Mouse (Mus musculus) frontal cortex, adult (tissue): ENCODE results near the gene Mrps31.
A peak's percentile ranks its signal among the peaks of the same experiment; 100 is the strongest.

ENCODE experiments used
- ATAC-seq: cut with Nextera tagmentation; 2 replicates; pipeline ENCODE4 v1.9.2; 2017; ENCODE audit warnings: mild to moderate bottlenecking, moderate library complexity, mixed read lengths; ENCODE audit not compliant: low TSS enrichment

Gene Mrps31

GRCm38 (mm10) chr8:22411282-22411702 lies at the start of gene Mrps31:
Mrps31 (plus strand) TSS chr8:22411361.
- peak; percentile 94 for ATAC-seq

GRCm38 (mm10) chr8:22376311-22376710 lies 34.9 kb upstream of the Mrps31 start:
- no peak for ATAC-seq

- no peak for ATAC-seq
These were observed 34.3 kb upstream of the Mrps31 start for GRCm38 (mm10) chr8:22376903-22377302.

GRCm38 (mm10) chr8:22380934-22381333 lies 30.2 kb upstream of the Mrps31 start:
- ATAC-seq: peak; percentile 88

GRCm38 (mm10) chr8:22382824-22383595 lies 28.2 kb upstream of the Mrps31 start:
- ATAC-seq: no peak

- no peak for ATAC-seq
These were observed 26.0 kb upstream of the Mrps31 start for GRCm38 (mm10) chr8:22385158-22385557.

- ATAC-seq: no peak
These were observed 21.3 kb upstream of the Mrps31 start for GRCm38 (mm10) chr8:22389874-22390273.

GRCm38 (mm10) chr8:22390766-22391463 lies 20.2 kb upstream of the Mrps31 start:
- no peak for ATAC-seq

GRCm38 (mm10) chr8:22394471-22394870 lies 16.7 kb upstream of the Mrps31 start:
- ATAC-seq: no peak

- no peak for ATAC-seq
These were observed 15.9 kb upstream of the Mrps31 start for GRCm38 (mm10) chr8:22395256-22395655.

- no peak for ATAC-seq
These were observed 13.4 kb upstream of the Mrps31 start for GRCm38 (mm10) chr8:22397811-22398141.

- ATAC-seq: peak; percentile 91
These were observed 12.8 kb upstream of the Mrps31 start, which contains the start of gene Slc25a15 for GRCm38 (mm10) chr8:22398142-22398951. Slc25a15 (minus strand) TSS chr8:22398597.

GRCm38 (mm10) chr8:22399285-22399880 lies 11.8 kb upstream of the Mrps31 start:
- ATAC-seq: peak; percentile 5; the same call in 1 of the 2 replicates

GRCm38 (mm10) chr8:22400593-22400992 lies 10.6 kb upstream of the Mrps31 start:
- no peak for ATAC-seq

GRCm38 (mm10) chr8:22403235-22403634 lies 7.9 kb upstream of the Mrps31 start:
- ATAC-seq: no peak

- no peak for ATAC-seq
These were observed 5.4 kb upstream of the Mrps31 start for GRCm38 (mm10) chr8:22405733-22406132.

GRCm38 (mm10) chr8:22410688-22411281 lies 376 bp upstream of the Mrps31 start:
- ATAC-seq: peak; percentile 66; the same call in 1 of the 2 replicates

- 0 out of 2 replicates have a peak, but pooled peaks have one; percentile 12 for ATAC-seq
These were observed 810 bp downstream of the Mrps31 start for GRCm38 (mm10) chr8:22411971-22412370.
